Mouse (Mus musculus) heart, embryonic 11.5 days (tissue): ENCODE measurements around the gene Ap3b2. TPM values are rescaled to one million over a fixed set of nuclear protein-coding genes. Genes with fewer than 3 reads are reported as not detected.

Experiments
- ATAC-seq: fragments of 200-750 bp; cut with Nextera tagmentation; replicated peaks from 2 replicates; pipeline ENCODE4 v1.8.0; 2017; ENCODE audit warnings: moderate library complexity; ENCODE audit not compliant: insufficient number of reproducible peaks, low FRiP score, low TSS enrichment
- H3K27ac ChIP-seq: fragments of 300-500 bp; sonication (generic); 2 replicates; pipeline ENCODE4 v1.5.1; 2014; ENCODE audit warnings: mild to moderate bottlenecking, low read depth, low read length
- H3K27me3 ChIP-seq: fragments of 300-500 bp; sonication (generic); 2 replicates; pipeline ENCODE4 v1.6.1; 2014; ENCODE audit warnings: mild to moderate bottlenecking, low read length, mixed read lengths; ENCODE audit not compliant: control insufficient read depth, insufficient read depth
- H3K36me3 ChIP-seq: fragments of 300-500 bp; sonication (generic); 2 replicates; pipeline ENCODE4 v1.6.1; 2014; ENCODE audit warnings: mild to moderate bottlenecking, low read length, moderate library complexity, mixed read lengths; ENCODE audit not compliant: control insufficient read depth, insufficient read depth
- H3K4me1 ChIP-seq: fragments of 300-500 bp; sonication (generic); 2 replicates; pipeline ENCODE4 v1.6.1; 2014; ENCODE audit warnings: low read length; ENCODE audit not compliant: control insufficient read depth, insufficient read depth
- H3K4me2 ChIP-seq: fragments of 300-500 bp; sonication (generic); 2 replicates; pipeline ENCODE4 v1.6.1; 2014; ENCODE audit warnings: mild to moderate bottlenecking, moderate library complexity
- H3K4me3 ChIP-seq: fragments of 300-500 bp; sonication (generic); 2 replicates; pipeline ENCODE4 v1.5.1; 2014; ENCODE audit warnings: low read depth, low read length
- H3K9ac ChIP-seq: fragments of 300-500 bp; sonication (generic); 2 replicates; pipeline ENCODE4 v1.6.1; 2014; ENCODE audit warnings: mild to moderate bottlenecking, low read depth, low read length, moderate library complexity
- H3K9me3 ChIP-seq: fragments of 300-500 bp; sonication (generic); replicated peaks from 2 replicates; pipeline ENCODE4 v1.6.1; 2016; ENCODE audit warnings: low read length; ENCODE audit not compliant: control insufficient read depth
- WGBS: fragments of 180-500 bp; shearing (Covaris S2); extraction: QIAGEN DNeasy Blood & Tissue Kit; methylation state at CpG from one replicate; pipeline ENCODE4 v1.1.7; 2014; ENCODE audit not compliant: insufficient replicate concordance; 5-methylcytosine and 5-hydroxymethylcytosine counted together
- polyA plus RNA-seq: library from polyadenylated mRNA; unstranded; fragments of >200 nt; fragmentation: Nextera tagmentation; extraction: Ambion mirVana; gene quantifications from 2 replicates; pipeline ENCODE4 v1.2.1, GENCODE M21; 2014

Ap3b2 gene
- polyA plus RNA-seq, 1 experiment from 2014 or later: 11.4 TPM

GRCm38 (mm10) chr7:81528918-81529317, 35.2 kb upstream of the Ap3b2 start:
- Histone ChIP-seq H3K4me3 (no peak overlapping the region), H3K9ac (no peak overlapping the region), H3K9me3 (no peaks in the 10 kb centered on the region; the same call in 1 of the 2 replicates), H3K36me3 (peaks cover 43% of the 10 kb centered on the region), H3K27me3 (no peaks in the 10 kb centered on the region), H3K4me1 (peaks cover 8% of the 10 kb centered on the region; the same call in 1 of the 2 replicates), H3K4me2 (no peak overlapping the region), H3K27ac (no peak overlapping the region)
- WGBS: 91% methylated on average over 8 of the region's 8 CpGs
- no peak for ATAC-seq

DNA sequence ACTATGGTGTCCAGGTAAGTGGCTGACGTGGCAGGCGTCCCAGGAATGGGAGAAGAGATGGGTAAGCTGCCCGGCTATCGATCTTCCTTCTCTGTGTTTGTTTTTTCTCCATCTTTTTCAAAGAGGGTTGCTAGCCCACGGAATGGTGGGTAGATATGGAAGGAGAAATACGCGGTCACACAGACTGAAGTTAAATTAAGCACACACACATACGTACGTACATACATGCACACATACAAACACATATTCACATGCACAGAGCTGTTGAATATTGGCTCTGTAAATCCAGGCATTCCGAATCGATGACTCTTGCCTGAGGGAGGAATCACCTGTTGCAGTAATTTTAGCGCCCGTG, 29.9 kb upstream of the Ap3b2 start:
- Histone ChIP-seq H3K36me3 (peaks cover 8% of the 10 kb centered on the region; the same call in 1 of the 2 replicates), H3K9me3 (no peaks in the 10 kb centered on the region), H3K27ac (peak overlapping the region; percentile 96), H3K4me2 (peak overlapping the region; percentile 92), H3K27me3 (no peaks in the 10 kb centered on the region), H3K9ac (peak overlapping the region; percentile 84), H3K4me1 (peaks cover 13% of the 10 kb centered on the region; the same call in 1 of the 2 replicates), H3K4me3 (peak overlapping the region; percentile 75)
- 0 out of 2 replicates have a peak, but pooled peaks have one; percentile 1 for ATAC-seq
- WGBS: 10% methylated on average over 13 of the region's 13 CpGs

DNA sequence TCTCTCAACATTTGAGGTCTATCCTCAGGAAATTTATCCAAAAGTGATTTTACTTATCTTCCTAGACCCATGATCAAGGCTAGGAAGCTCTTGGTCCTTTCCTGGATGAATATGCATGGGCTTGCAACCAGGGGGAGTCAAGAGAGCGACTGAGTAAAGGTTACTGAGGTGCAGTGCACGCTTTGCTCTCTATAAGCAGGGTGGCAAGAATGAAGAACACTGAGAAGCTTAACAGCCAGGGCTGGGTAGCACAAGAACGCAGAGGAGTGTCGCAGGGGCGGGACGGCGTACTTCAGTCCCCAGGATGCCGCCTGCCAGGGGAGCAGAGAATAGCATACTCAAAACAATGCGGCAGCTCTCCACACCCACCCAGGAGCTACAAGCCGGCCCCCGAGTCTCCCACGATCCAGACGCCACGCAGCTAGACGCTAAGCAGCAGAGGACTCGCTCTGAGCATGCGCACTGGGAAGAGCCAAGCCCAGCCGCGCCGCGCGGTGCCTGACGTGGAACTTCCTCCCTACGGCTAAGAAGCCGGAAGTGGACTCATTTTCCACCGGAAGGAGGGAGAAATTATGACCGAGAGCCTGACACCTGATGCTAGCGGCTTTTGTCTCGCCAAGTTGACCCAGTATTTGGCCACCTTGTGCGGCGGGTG, 29.4 kb upstream of the Ap3b2 start:
- H3K27ac ChIP-seq: peak overlapping the region; percentile 96
- 0 out of 2 replicates have a peak, but pooled peaks cover 5% of the 10 kb centered on the region for H3K36me3 ChIP-seq
- H3K4me1 ChIP-seq: peaks cover 13% of the 10 kb centered on the region; the same call in 1 of the 2 replicates
- H3K9me3 ChIP-seq: no peaks in the 10 kb centered on the region
- ATAC-seq: peak; percentile 91
- peak overlapping the region; percentile 84 for H3K9ac ChIP-seq
- H3K4me3 ChIP-seq: peak overlapping the region; percentile 75
- under 1% methylated on average over 31 of the region's 31 CpGs for WGBS
- H3K4me2 ChIP-seq: peak overlapping the region; percentile 92
- no peaks in the 10 kb centered on the region for H3K27me3 ChIP-seq

GRCm38 (mm10) chr7:81516154-81517030, 22.7 kb upstream of the Ap3b2 start:
- H3K4me2 ChIP-seq: no peak overlapping the region
- no peak overlapping the region for H3K9ac ChIP-seq
- WGBS: 66% methylated on average over 6 of the region's 6 CpGs
- H3K9me3 ChIP-seq: no peaks in the 10 kb centered on the region
- ATAC-seq: no peak
- no peak overlapping the region for H3K4me3 ChIP-seq
- H3K36me3 ChIP-seq: no peaks in the 10 kb centered on the region
- no peak overlapping the region for H3K27ac ChIP-seq
- H3K4me1 ChIP-seq: no peaks in the 10 kb centered on the region
- 0 out of 2 replicates have a peak, but pooled peaks cover 3% of the 10 kb centered on the region for H3K27me3 ChIP-seq

DNA sequence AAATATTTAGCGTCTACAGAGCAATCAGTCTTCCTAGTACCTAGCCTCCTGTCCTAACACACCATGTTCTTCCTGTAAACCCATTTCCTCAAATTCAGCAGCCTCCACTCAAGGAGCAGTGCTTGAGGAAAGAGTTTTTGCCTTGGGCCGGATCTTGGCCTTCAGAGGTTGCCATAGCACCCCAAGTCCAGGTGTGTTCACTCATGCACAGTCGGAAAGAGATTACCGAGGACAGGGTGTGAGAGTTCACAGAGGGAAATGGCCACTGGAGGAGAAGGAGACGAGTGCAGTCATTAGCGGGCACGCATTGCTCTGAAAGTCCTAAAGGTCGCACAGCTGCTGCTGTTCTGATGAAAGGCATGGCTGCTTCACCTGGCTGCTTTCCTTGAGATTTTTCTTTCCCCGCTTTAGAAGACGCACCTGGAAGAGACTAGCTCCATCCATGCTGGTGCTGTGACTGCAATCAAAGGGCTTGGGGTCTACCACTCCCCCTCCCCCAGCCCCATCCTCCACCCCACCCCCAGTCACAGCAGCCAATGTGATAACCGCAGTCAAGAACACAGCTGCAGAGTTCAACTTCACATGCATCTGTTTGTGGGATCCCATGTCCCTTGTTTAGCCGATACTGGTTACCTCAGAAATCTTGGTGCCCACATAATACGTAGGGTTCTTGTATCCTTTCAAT, 21.3 kb upstream of the Ap3b2 start:
- no peak for ATAC-seq
- H3K4me3 ChIP-seq: no peak overlapping the region
- no peaks in the 10 kb centered on the region for H3K4me1 ChIP-seq
- H3K4me2 ChIP-seq: no peak overlapping the region
- 0 out of 2 replicates have a peak, but pooled peaks cover 3% of the 10 kb centered on the region for H3K27me3 ChIP-seq
- H3K9me3 ChIP-seq: no peaks in the 10 kb centered on the region
- no peak overlapping the region for H3K27ac ChIP-seq
- H3K36me3 ChIP-seq: no peaks in the 10 kb centered on the region
- WGBS: 44% methylated on average over 13 of the region's 13 CpGs
- H3K9ac ChIP-seq: no peak overlapping the region

DNA sequence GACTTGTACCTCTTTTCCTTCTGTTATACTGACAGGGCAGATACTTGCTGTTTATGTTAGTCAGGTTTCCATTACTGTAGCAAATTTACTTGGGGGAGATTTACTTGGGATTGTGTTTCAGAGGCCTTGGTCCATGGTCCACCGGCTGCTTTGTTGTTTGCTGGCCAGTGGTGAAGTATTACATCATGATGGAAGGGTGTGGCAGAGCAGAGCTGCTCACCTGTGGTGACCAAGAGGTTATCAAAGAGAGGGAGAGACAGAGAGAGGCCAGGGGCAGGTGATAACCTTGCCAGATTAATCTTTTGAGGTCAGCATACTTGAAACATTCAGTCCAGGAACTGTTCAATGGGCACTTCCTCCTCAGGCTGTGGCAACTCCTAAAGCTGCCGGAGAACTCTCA, 7.3 kb upstream of the Ap3b2 start:
- ATAC-seq: no peak
- Histone ChIP-seq H3K36me3 (no peaks in the 10 kb centered on the region), H3K27ac (no peak overlapping the region), H3K9me3 (no peaks in the 10 kb centered on the region), H3K27me3 (peaks cover 4% of the 10 kb centered on the region), H3K4me1 (no peaks in the 10 kb centered on the region), H3K9ac (no peak overlapping the region), H3K4me2 (no peak overlapping the region), H3K4me3 (no peak overlapping the region)
- 60% methylated on average over 2 of the region's 2 CpGs for WGBS

- Histone ChIP-seq H3K4me3 (no peak within 1 kb of the TSS), H3K4me2 (no peak within 1 kb of the TSS), H3K4me1 (0 out of 2 replicates have a peak, but pooled peaks cover 1% of the 10 kb centered on the region), H3K9ac (no peak within 1 kb of the TSS), H3K27me3 (peaks cover 27% of the 10 kb centered on the region), H3K27ac (no peak within 1 kb of the TSS), H3K9me3 (no peaks in the 10 kb centered on the region), H3K36me3 (no peaks in the 10 kb centered on the region)
- no peak for ATAC-seq
- 50% methylated on average over 7 of the region's 7 CpGs for WGBS
Observed at GRCm38 (mm10) chr7:81498181-81498580, 4.5 kb upstream of the Ap3b2 start, which contains the start of gene BC048679. Gene BC048679, minus strand, starts transcription at chr7:81498281.

DNA sequence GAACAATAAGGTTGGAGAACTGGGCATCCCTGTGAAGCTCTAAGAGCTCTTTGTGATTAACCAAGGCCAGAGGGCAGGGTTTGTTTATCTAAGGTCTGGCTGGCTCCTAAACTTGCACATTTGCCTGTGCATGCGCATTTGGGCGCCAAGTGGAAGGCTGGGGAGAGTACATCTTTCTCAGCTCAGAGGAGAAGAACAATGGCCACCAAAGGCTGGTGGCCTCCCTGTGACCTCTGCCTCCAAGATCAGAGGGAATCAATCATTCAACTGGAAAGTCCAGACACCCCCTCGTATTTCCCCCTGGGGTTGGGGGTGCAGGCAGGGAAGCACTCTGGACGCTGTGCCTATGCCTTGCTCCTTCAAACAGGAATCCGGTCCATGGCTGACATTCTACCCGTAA, 3.4 kb upstream of the Ap3b2 start:
- H3K4me3 ChIP-seq: no peak overlapping the region
- WGBS: 43% methylated on average over 6 of the region's 6 CpGs
- no peaks in the 10 kb centered on the region for H3K36me3 ChIP-seq
- H3K27me3 ChIP-seq: peaks cover 35% of the 10 kb centered on the region
- no peaks in the 10 kb centered on the region for H3K9me3 ChIP-seq
- H3K4me2 ChIP-seq: no peak overlapping the region
- H3K9ac ChIP-seq: no peak overlapping the region
- no peak overlapping the region for H3K27ac ChIP-seq
- H3K4me1 ChIP-seq: 0 out of 2 replicates have a peak, but pooled peaks cover 4% of the 10 kb centered on the region
- ATAC-seq: no peak
